ENCODE assay signal across 10 mouse cellular contexts in genomic region chr7:104445961-104446645, GRCm38 (mm10). TPM values are rescaled to one million over a fixed set of nuclear protein-coding genes. Genes with fewer than 3 reads are reported as not detected.
DNase-seq lines count a peak whose midpoint lies in the region; ATAC-seq and TF ChIP-seq lines count a peak whose summit lies in the region.
"Had no signal": no experiment of that assay in that cellular context is flagged by ENCODE, and none has a peak within 500 bp of the region (broad histone marks: within the 10 kb centered on the region; RNA-seq: fewer than 3 reads in every experiment).

No protein-coding gene starts in this region.

- peak; percentile 18 to 63 (median 26); a peak in 4 of 6 replicates for TF ChIP-seq CTCF in MEL (IDR thresholded peaks at IDR 0.05 in 2 of 3, conservative IDR thresholded peaks at IDR 0.05 in 1 of 3; ENCODE audit: control insufficient read depth in 1 of 3, insufficient read depth in 1 of 3, low read depth in 2 of 3, low read length in 3 of 3, poor library complexity in 1 of 3, severe bottlenecking in 1 of 3)

- peak overlapping the region; percentile 27 for H3K4me2 ChIP-seq in myocyte (ENCODE audit: low read depth)

- peak; percentile 50 for TF ChIP-seq RAD21 in MEL (IDR thresholded peaks at IDR 0.05; ENCODE audit: low read depth, low read length)

- H3K79me2 ChIP-seq in MEL (ENCODE audit: control insufficient read depth, insufficient read depth, low read length, poor library complexity) (no peaks in the 10 kb centered on the region; the same call in 1 of the 2 replicates), myocyte (ENCODE audit: control insufficient read depth, insufficient read depth) (no peaks in the 10 kb centered on the region)

- no peaks in the 10 kb centered on the region for H3K4me1 ChIP-seq in MEL (ENCODE audit: control insufficient read depth in 1 of 2, insufficient read depth in 2 of 2, low read length in 2 of 2)

- ATAC-seq in erythroid progenitor cell, adult 5-6 weeks (replicated peaks; ENCODE audit: low FRiP score, poor library complexity, severe bottlenecking) = peak; percentile 46; the same call in 1 of the 2 replicates

- H3K4me3 ChIP-seq in MEL (ENCODE audit: control insufficient read depth in 1 of 2, insufficient read depth in 1 of 2, low read depth in 2 of 2, low read length in 2 of 2) (peak overlapping the region; percentile 59 to 70), myocyte (no peak overlapping the region)

- TF ChIP-seq EP300 in MEL (IDR thresholded peaks at IDR 0.05; ENCODE audit: low read depth in 1 of 2, low read length in 2 of 2) = no peak

- no peak overlapping the region for H3ac ChIP-seq in myocyte (ENCODE audit: control insufficient read depth, insufficient read length)

- peak; percentile 25 to 56; a peak in 1 of 4 replicates for TF ChIP-seq POLR2A in MEL (IDR thresholded peaks at IDR 0.05; ENCODE audit: control insufficient read depth in 1 of 2, insufficient read depth in 1 of 2, low read depth in 1 of 2, low read length in 2 of 2, poor library complexity in 1 of 2)
- TF ChIP-seq POLR2A in myocyte (IDR thresholded peaks at IDR 0.05; ENCODE audit: insufficient read length, low read depth) = no peak

- H3K36me3 ChIP-seq in MEL (ENCODE audit: control insufficient read depth in 1 of 2, insufficient read depth in 2 of 2, low read length in 2 of 2) (no peaks in the 10 kb centered on the region; a peak in 1 of 4 replicates), myocyte (ENCODE audit: control insufficient read depth, insufficient read depth) (no peaks in the 10 kb centered on the region)

- no peaks in the 10 kb centered on the region for H3K9me3 ChIP-seq in MEL (replicated peaks; ENCODE audit: insufficient read depth, low read length)

- H3K27me3 ChIP-seq in MEL (ENCODE audit: control insufficient read depth in 1 of 2, insufficient read depth in 2 of 2, low read length in 2 of 2) (no peaks in the 10 kb centered on the region), myocyte (ENCODE audit: control insufficient read depth, insufficient read depth, insufficient read length) (no peaks in the 10 kb centered on the region)

- peak; percentile 33 to 77 for DNase-seq in adrenal gland, adult (ENCODE audit: inconsistent age in 2 of 2, low spot score in 1 of 2)
- DNase-seq in adrenal gland, adult 8-10 months = no peak
- DNase-seq in MEL (ENCODE audit: low read depth, low spot score) = peak; percentile 82
- DNase-seq in kidney, postnatal 14 days = peak; percentile 21
- no peak for DNase-seq in cerebellum, postnatal 10 days
- DNase-seq in ovary, postnatal 14 days (ENCODE audit: low spot score) = no peak

- H3K9ac ChIP-seq in MEL (ENCODE audit: control insufficient read depth, low read depth, low read length, poor library complexity, severe bottlenecking) = peak overlapping the region; percentile 65

- H3K27ac ChIP-seq in MEL (ENCODE audit: control insufficient read depth, low read depth, low read length) = peak overlapping the region; percentile 62

TF ChIP-seq in MEL, 35 proteins besides CTCF, POLR2A, EP300 and RAD21 (continues in another document):
- no peak for TF ChIP-seq MAX (IDR thresholded peaks at IDR 0.05; ENCODE audit: low read length)
- TF ChIP-seq ZC3H11A (IDR thresholded peaks at IDR 0.05; ENCODE audit: low read depth, low read length) = no peak
- TF ChIP-seq USF1 (IDR thresholded peaks at IDR 0.05; ENCODE audit: low read depth, low read length) = no peak
- peak; percentile 50 for TF ChIP-seq ETS1 (IDR thresholded peaks at IDR 0.05; ENCODE audit: low read depth, low read length)
- no peak for TF ChIP-seq POLR2AphosphoS5 (IDR thresholded peaks at IDR 0.05; ENCODE audit: borderline replicate concordance, low read depth, low read length)
- peak; percentile 47 for TF ChIP-seq SMC3 (IDR thresholded peaks at IDR 0.05; ENCODE audit: low read depth, low read length)
- no peak for TF ChIP-seq KAT2A (conservative IDR thresholded peaks at IDR 0.05; ENCODE audit: low read depth, low read length)
- no peak for TF ChIP-seq TBP (IDR thresholded peaks at IDR 0.05; ENCODE audit: low read depth, low read length)
- TF ChIP-seq E2F4 (IDR thresholded peaks at IDR 0.05; ENCODE audit: borderline replicate concordance, low read depth, low read length) = no peak
- TF ChIP-seq NRF1 (IDR thresholded peaks at IDR 0.05; ENCODE audit: insufficient read depth, low read depth, low read length, poor library complexity, severe bottlenecking) = no peak
- no peak for TF ChIP-seq JUND (IDR thresholded peaks at IDR 0.05; ENCODE audit: low read depth, low read length)
- no peak for TF ChIP-seq MAZ (IDR thresholded peaks at IDR 0.05; ENCODE audit: low read depth, low read length)
- peak; percentile 72 for TF ChIP-seq SIN3A (IDR thresholded peaks at IDR 0.05; ENCODE audit: low read length)
- no peak for TF ChIP-seq MXI1 (IDR thresholded peaks at IDR 0.05; ENCODE audit: low read depth, low read length)
- TF ChIP-seq NELFE (IDR thresholded peaks at IDR 0.05; ENCODE audit: low read depth, low read length) = peak; percentile 64; the same call in 1 of the 2 replicates
- no peak for TF ChIP-seq USF2 (IDR thresholded peaks at IDR 0.05; ENCODE audit: borderline replicate concordance in 1 of 2, insufficient read depth in 1 of 2, low read depth in 1 of 2, low read length in 2 of 2)
- TF ChIP-seq HCFC1 (IDR thresholded peaks at IDR 0.05; ENCODE audit: low read depth, low read length) = no peak
- TF ChIP-seq MAFK (IDR thresholded peaks at IDR 0.05; ENCODE audit: borderline replicate concordance, low read depth, low read length) = no peak
- peak; percentile 61; the same call in 1 of the 2 replicates for TF ChIP-seq ELF1 (IDR thresholded peaks at IDR 0.05; ENCODE audit: low read depth, low read length)
- TF ChIP-seq BHLHE40 (IDR thresholded peaks at IDR 0.05; ENCODE audit: borderline replicate concordance, low read depth, low read length) = no peak
- TF ChIP-seq ZNF384 (IDR thresholded peaks at IDR 0.05; ENCODE audit: low read depth, low read length) = peak; percentile 91
- TF ChIP-seq MYC (IDR thresholded peaks at IDR 0.05; ENCODE audit: low read depth, low read length) = no peak
- no peak for TF ChIP-seq ZKSCAN1 (IDR thresholded peaks at IDR 0.05; ENCODE audit: low read depth, low read length)

TF ChIP-seq in myocyte, 11 proteins besides CTCF, POLR2A, EP300 and RAD21:
- TF ChIP-seq MYOG (IDR thresholded peaks at IDR 0.05; ENCODE audit: control insufficient read depth in 1 of 3, insufficient read depth in 1 of 3, insufficient read length in 2 of 3, low read depth in 2 of 3) (no peak), USF1 (IDR thresholded peaks at IDR 0.05; ENCODE audit: low read depth) (no peak), REST (IDR thresholded peaks at IDR 0.05; ENCODE audit: insufficient read depth, insufficient read length) (no peak), TCF3 (IDR thresholded peaks at IDR 0.05; ENCODE audit: insufficient read length, low read depth) (no peak), TCF12 (IDR thresholded peaks at IDR 0.05; ENCODE audit: insufficient read depth, poor library complexity, severe bottlenecking) (no peak), MAX (IDR thresholded peaks at IDR 0.05; ENCODE audit: low read depth) (no peak)

RNA-seq across cellular contexts. Expression of gene Trim30a, which starts 18.9 kb away (rescaled TPM):
- 1 to 10 TPM; 5.7 to 9.1 (median 6.5) TPM for total RNA-seq in adrenal gland, adult 8-10 months (2022)
- 1.1 and 1.7 TPM in 2 replicates for total RNA-seq in MEL (2012; rRNA removed)
- polyA plus RNA-seq in MEL (2012; ENCODE audit: insufficient read depth in 1 of 2, insufficient read length in 2 of 2, low read depth in 1 of 2, low replicate concordance in 2 of 2, missing spikeins in 1 of 2) (under 1 TPM in 1 of 2 experiments, not detected in 1; 0.45 TPM), myocyte (2012; fragmentation: generic; extraction: Trizol) (0.02 TPM)
- total RNA-seq in erythroid progenitor cell, adult 5-6 weeks (2015; ENCODE audit: low replicate concordance) = 11.3 and 13.0 TPM in 2 replicates
- total RNA-seq in erythroid progenitor cell, adult 5-6 weeks (2017; ENCODE audit: low replicate concordance) = 6.9 and 7.3 TPM in 2 replicates
- polyA plus RNA-seq: C2C12 had no signal

RNA-seq across cellular contexts. Expression of gene Trim30c, which starts 45.5 kb away (rescaled TPM):
- under 1 TPM in 2 of 4 experiments, not detected in 2; 0.16 to 0.17 TPM for total RNA-seq in adrenal gland, adult 8-10 months (2022)
- 0.12 and 0.13 TPM in 2 replicates for total RNA-seq in MEL (2012; rRNA removed)
- polyA plus RNA-seq in MEL (2012; ENCODE audit: insufficient read depth in 1 of 2, insufficient read length in 2 of 2, low read depth in 1 of 2, low replicate concordance in 2 of 2, missing spikeins in 1 of 2) (not detected), myocyte (2012; fragmentation: generic; extraction: Trizol) (not detected)
- total RNA-seq in erythroid progenitor cell, adult 5-6 weeks (2015; ENCODE audit: low replicate concordance) = not detected in 2 replicates
- 0.39 TPM in 1 of 2 replicates, not detected in the other for total RNA-seq in erythroid progenitor cell, adult 5-6 weeks (2017; ENCODE audit: low replicate concordance)
- polyA plus RNA-seq: C2C12; large intestine, adult 2 months had no signal

Comparison
In these comparisons a context has a peak if more than half of its experiments do, and no peak if none do; other contexts are left out.
1. DNase-seq: peak in adrenal gland, adult (2 of 2), MEL (single experiment) and kidney, postnatal 14 days (single experiment); none in adrenal gland, adult 8-10 months (single experiment), cerebellum, postnatal 10 days (0 of 2) and ovary, postnatal 14 days (single experiment).